Mouse (Mus musculus) forebrain, embryonic 11.5 days (tissue): ENCODE results near the gene Polg. TPM values are rescaled to one million over a fixed set of nuclear protein-coding genes. Genes with fewer than 3 reads are reported as not detected.

ENCODE experiments used
- microRNA-seq: library from miRNA; unstranded; fragments of <30 nt; microRNA quantifications from one replicate; pipeline ENCODE4, GENCODE M21; 2016; ENCODE audit not compliant: insufficient number of aligned reads
- polyA plus RNA-seq: library from polyadenylated mRNA; unstranded; fragments of >200 nt; fragmentation: Nextera tagmentation; extraction: Ambion mirVana; gene quantifications from 2 replicates; pipeline ENCODE4 v1.2.1, GENCODE M21; 2014

The Polg gene
- polyA plus RNA-seq, 1 experiment from 2014 or later: 48.5 TPM

Small RNA genes within 50 kb of the gene (microRNA-seq; reads per million reads assigned to microRNA genes)
- gene Mir9-3: 564 reads per million, percentile 61 among the genes with 10 or more reads in this experiment

Other genes with a start within 250 kb of the Polg start
- gene Abhd2, start 193.2 kb downstream of the Polg start, polyA plus RNA-seq: 13.2 and 14.1 TPM in 2 replicates
- gene Rlbp1, start 79.3 kb downstream of the Polg start, polyA plus RNA-seq: 3.0 and 3.5 TPM in 2 replicates
- 23.0 and 24.0 TPM in 2 replicates for gene Fanci, start 74.4 kb downstream of the Polg start, polyA plus RNA-seq
- 5.5 and 6.8 TPM in 2 replicates for gene Rhcg, start 151.3 kb upstream of the Polg start, polyA plus RNA-seq
- gene Ticrr, start 193.8 kb upstream of the Polg start, polyA plus RNA-seq: 23.9 and 25.3 TPM in 2 replicates
- gene Kif7, start 249.4 kb upstream of the Polg start, polyA plus RNA-seq: 7.3 and 8.7 TPM in 2 replicates